Mouse (Mus musculus) olfactory bulb, adult 2 months (tissue): ENCODE measurements at regions not wholly inside any gene's neighbourhood (a gene's known extent, or its start where the extent isn't known, plus 50 kb on each side); places are given as distances from the start of the nearest gene placed in this dataset.

Experiments
- CTCF ChIP-seq: fragments of 200-500 bp; IDR thresholded peaks from 2 replicates; pipeline ENCODE4 v1.5.1; 2012; ENCODE audit warnings: low read depth, mild to moderate bottlenecking, low read length, moderate library complexity; ENCODE audit not compliant: insufficient read depth
- POLR2A ChIP-seq: fragments of 200-500 bp; IDR thresholded peaks from 2 replicates; pipeline ENCODE4 v1.6.1; 2012; ENCODE audit warnings: mild to moderate bottlenecking, low read depth, low read length, moderate library complexity; ENCODE audit not compliant: insufficient read depth

- TF ChIP-seq CTCF (no peak), POLR2A (no peak)
Measured at GRCm38 (mm10) chr8:126244321-126244720, 54.0 kb upstream of the Slc35f3 start.
